Mouse (Mus musculus): Measurements from ENCODE around the gene Slc27a1. TPM values are rescaled to one million over a fixed set of nuclear protein-coding genes. Genes with fewer than 3 reads are reported as not detected.

The Slc27a1 gene
- polyA plus RNA-seq, 1 experiment: 191 TPM

- DNase-seq (ENCODE audit: extremely low spot score in 1 of 2, low spot score in 1 of 2): peak; percentile 99
These were observed 42.4 kb downstream of the Slc27a1 start, which contains the start of gene Colgalt1 for GRCm38 (mm10) chr8:71610822-71611651. Gene Colgalt1, plus strand, starts transcription at chr8:71610998.

- no peak for DNase-seq (ENCODE audit: extremely low spot score in 1 of 2, low spot score in 1 of 2)
These were observed 43.5 kb downstream of the Slc27a1 start for GRCm38 (mm10) chr8:71612141-71612540.

- DNase-seq (ENCODE audit: extremely low spot score in 1 of 2, low spot score in 1 of 2): no peak
These were observed 44.7 kb downstream of the Slc27a1 start for GRCm38 (mm10) chr8:71613418-71613817.

- DNase-seq (ENCODE audit: extremely low spot score in 1 of 2, low spot score in 1 of 2): no peak
These were observed 51.1 kb downstream of the Slc27a1 start for GRCm38 (mm10) chr8:71619786-71620185.

GRCm38 (mm10) chr8:71625088-71625487 lies 56.4 kb downstream of the Slc27a1 start:
- no peak for DNase-seq (ENCODE audit: extremely low spot score in 1 of 2, low spot score in 1 of 2)

- DNase-seq (ENCODE audit: extremely low spot score in 1 of 2, low spot score in 1 of 2): no peak
These were observed 58.1 kb downstream of the Slc27a1 start for GRCm38 (mm10) chr8:71626753-71627152.

- no peak for DNase-seq (ENCODE audit: extremely low spot score in 1 of 2, low spot score in 1 of 2)
These were observed 58.8 kb downstream of the Slc27a1 start for GRCm38 (mm10) chr8:71627265-71628099.

- no peak for DNase-seq (ENCODE audit: extremely low spot score in 1 of 2, low spot score in 1 of 2)
These were observed 59.9 kb downstream of the Slc27a1 start for GRCm38 (mm10) chr8:71628396-71629095.

- peak; percentile 84 to 91 for DNase-seq (ENCODE audit: extremely low spot score in 1 of 2, low spot score in 1 of 2)
These were observed 60.5 kb downstream of the Slc27a1 start for GRCm38 (mm10) chr8:71629096-71629697.

GRCm38 (mm10) chr8:71629781-71630212 lies 61.1 kb downstream of the Slc27a1 start:
- DNase-seq (ENCODE audit: extremely low spot score in 1 of 2, low spot score in 1 of 2): no peak

- DNase-seq (ENCODE audit: extremely low spot score in 1 of 2, low spot score in 1 of 2): no peak
These were observed 62.1 kb downstream of the Slc27a1 start for GRCm38 (mm10) chr8:71630761-71631160.

GRCm38 (mm10) chr8:71631897-71632296 lies 63.2 kb downstream of the Slc27a1 start:
- no peak for DNase-seq (ENCODE audit: extremely low spot score in 1 of 2, low spot score in 1 of 2)

GRCm38 (mm10) chr8:71633164-71633563 lies 64.5 kb downstream of the Slc27a1 start:
- no peak for DNase-seq (ENCODE audit: extremely low spot score in 1 of 2, low spot score in 1 of 2)

GRCm38 (mm10) chr8:71633981-71634667 lies 65.4 kb downstream of the Slc27a1 start:
- DNase-seq (ENCODE audit: extremely low spot score in 1 of 2, low spot score in 1 of 2): no peak

Other genes with a start within 250 kb of the Slc27a1 start
- gene Use1, start 202.0 kb upstream of the Slc27a1 start, polyA plus RNA-seq (2012; rRNA removed): 174 and 195 TPM in 2 replicates
- gene Ocel1, start 197.6 kb upstream of the Slc27a1 start, polyA plus RNA-seq (2012; rRNA removed): 11.4 and 12.9 TPM in 2 replicates
- 42.5 and 42.8 TPM in 2 replicates for gene Nr2f6, start 186.9 kb upstream of the Slc27a1 start, polyA plus RNA-seq (2012; rRNA removed)
- gene Ushbp1, start 173.1 kb upstream of the Slc27a1 start, polyA plus RNA-seq (2012; rRNA removed): 8.9 and 11.8 TPM in 2 replicates
- 131 and 140 TPM in 2 replicates for gene Babam1, start 172.0 kb upstream of the Slc27a1 start, polyA plus RNA-seq (2012; rRNA removed)
- 0.56 and 1.2 TPM in 2 replicates for gene Ankle1, start 162.9 kb upstream of the Slc27a1 start, polyA plus RNA-seq (2012; rRNA removed)
- 380 and 404 TPM in 2 replicates for gene Abhd8, start 105.2 kb upstream of the Slc27a1 start, polyA plus RNA-seq (2012; rRNA removed)
- 45.0 and 57.4 TPM in 2 replicates for gene Mrpl34, start 103.9 kb upstream of the Slc27a1 start, polyA plus RNA-seq (2012; rRNA removed)
- gene Dda1, start 99.7 kb upstream of the Slc27a1 start, polyA plus RNA-seq (2012; rRNA removed): 123 and 146 TPM in 2 replicates
- 74.5 and 77.0 TPM in 2 replicates for gene Ano8, start 82.9 kb upstream of the Slc27a1 start, polyA plus RNA-seq (2012; rRNA removed)
- 32.4 and 34.4 TPM in 2 replicates for gene Gtpbp3, start 80.8 kb upstream of the Slc27a1 start, polyA plus RNA-seq (2012; rRNA removed)
- gene Plvap, start 57.1 kb upstream of the Slc27a1 start, polyA plus RNA-seq (2012; rRNA removed): 9.7 and 13.6 TPM in 2 replicates
- gene Ccdc194, start 43.2 kb upstream of the Slc27a1 start, polyA plus RNA-seq (2012; rRNA removed): not detected in 2 replicates
- gene Bst2, start 31.4 kb upstream of the Slc27a1 start, polyA plus RNA-seq (2012; rRNA removed): 20.9 and 22.9 TPM in 2 replicates
- gene Mvb12a, start 26.0 kb upstream of the Slc27a1 start, polyA plus RNA-seq (2012; rRNA removed): 81.2 and 87.6 TPM in 2 replicates
- 0.13 and 0.14 TPM in 2 replicates for gene Tmem221, start 10.0 kb upstream of the Slc27a1 start, polyA plus RNA-seq (2012; rRNA removed)
- 0.06 TPM in 1 of 2 replicates, not detected in the other for gene Nxnl1, start 2.3 kb upstream of the Slc27a1 start, polyA plus RNA-seq (2012; rRNA removed)
- 45.6 and 51.6 TPM in 2 replicates for gene Pgls, start 23.3 kb downstream of the Slc27a1 start, polyA plus RNA-seq (2012; rRNA removed)
- gene Fam129c, start 28.8 kb downstream of the Slc27a1 start, polyA plus RNA-seq (2012; rRNA removed): 4.3 and 4.5 TPM in 2 replicates
- gene Colgalt1, start 42.1 kb downstream of the Slc27a1 start, polyA plus RNA-seq (2012; rRNA removed): 99.4 and 104 TPM in 2 replicates
- 172 and 176 TPM in 2 replicates for gene Unc13a, start 102.9 kb downstream of the Slc27a1 start, polyA plus RNA-seq (2012; rRNA removed)
- 5.6 and 5.7 TPM in 2 replicates for gene Jak3, start 107.4 kb downstream of the Slc27a1 start, polyA plus RNA-seq (2012; rRNA removed)
- 1.4 and 1.8 TPM in 2 replicates for gene Insl3, start 120.3 kb downstream of the Slc27a1 start, polyA plus RNA-seq (2012; rRNA removed)
- 0.71 and 1.0 TPM in 2 replicates for gene B3gnt3, start 132.9 kb downstream of the Slc27a1 start, polyA plus RNA-seq (2012; rRNA removed)
- gene Fcho1, start 156.8 kb downstream of the Slc27a1 start, polyA plus RNA-seq (2012; rRNA removed): 201 and 208 TPM in 2 replicates